In genomic region chr7:83444279-83444615, GRCm38 (mm10) we compare ENCODE assay signal across 12 mouse cellular contexts.
DNase-seq lines count a peak whose midpoint lies in the region; ATAC-seq and TF ChIP-seq lines count a peak whose summit lies in the region.
"Had no signal": no experiment of that assay in that cellular context is flagged by ENCODE, and none has a peak within 500 bp of the region (broad histone marks: within the 10 kb centered on the region; RNA-seq: fewer than 3 reads in every experiment).

No protein-coding gene starts in this region.

- no peaks in the 10 kb centered on the region for H3K36me3 ChIP-seq in forebrain, embryonic 10.5 days (replicated peaks)
- H3K36me3 ChIP-seq in forebrain, embryonic 11.5 days (ENCODE audit: control insufficient read depth, insufficient read depth, low read length) = no peaks in the 10 kb centered on the region
- H3K36me3 ChIP-seq in hindbrain, embryonic 15.5 days = no peaks in the 10 kb centered on the region
- H3K36me3 ChIP-seq in hindbrain, postnatal 0 days (ENCODE audit: insufficient read depth, low read length) = no peaks in the 10 kb centered on the region
- H3K36me3 ChIP-seq in midbrain, embryonic 10.5 days = no peaks in the 10 kb centered on the region
- H3K36me3 ChIP-seq in midbrain, embryonic 14.5 days (ENCODE audit: control insufficient read depth, insufficient read depth, low read length) = no peaks in the 10 kb centered on the region
- no peaks in the 10 kb centered on the region for H3K36me3 ChIP-seq in limb, embryonic 13.5 days

- ATAC-seq in forebrain, embryonic 11.5 days (replicated peaks; ENCODE audit: low FRiP score) = no peak
- ATAC-seq in hindbrain, embryonic 15.5 days (ENCODE audit: low FRiP score, low read depth) = no peak
- no peak for ATAC-seq in hindbrain, postnatal 0 days
- ATAC-seq in midbrain, embryonic 14.5 days (ENCODE audit: low FRiP score, low TSS enrichment) = no peak
- ATAC-seq in limb, embryonic 13.5 days (ENCODE audit: low FRiP score, low read depth) = no peak

- H3K4me2 ChIP-seq in forebrain, embryonic 11.5 days (ENCODE audit: low read depth, low read length, severe bottlenecking) = no peak overlapping the region
- H3K4me2 ChIP-seq in hindbrain, embryonic 15.5 days = no peak overlapping the region
- H3K4me2 ChIP-seq in hindbrain, postnatal 0 days (ENCODE audit: low read depth, low read length) = no peak overlapping the region
- no peak overlapping the region for H3K4me2 ChIP-seq in midbrain, embryonic 14.5 days (ENCODE audit: low read length)
- H3K4me2 ChIP-seq in limb, embryonic 13.5 days (replicated peaks) = peak overlapping the region; percentile 32; the same call in 1 of the 2 replicates

- H3K27ac ChIP-seq in forebrain, embryonic 10.5 days = peak overlapping the region; percentile 67
- H3K27ac ChIP-seq in forebrain, embryonic 11.5 days (ENCODE audit: low read depth, low read length) = no peak overlapping the region
- peak overlapping the region; percentile 4; the same call in 1 of the 2 replicates for H3K27ac ChIP-seq in hindbrain, embryonic 15.5 days (replicated peaks)
- H3K27ac ChIP-seq in hindbrain, postnatal 0 days = no peak overlapping the region
- H3K27ac ChIP-seq in midbrain, embryonic 10.5 days (replicated peaks) = peak overlapping the region; percentile 70
- H3K27ac ChIP-seq in midbrain, embryonic 14.5 days (replicated peaks; ENCODE audit: low read depth, low read length) = no peak overlapping the region
- H3K27ac ChIP-seq in limb, embryonic 13.5 days = peak overlapping the region; percentile 95

- WGBS in forebrain, embryonic 10.5 days = 66% methylated on average over 1 of the region's 1 CpGs
- 61% methylated on average over 1 of the region's 1 CpGs for WGBS in forebrain, embryonic 11.5 days
- WGBS in hindbrain, embryonic 15.5 days = 61% methylated on average over 1 of the region's 1 CpGs
- WGBS in hindbrain, postnatal 0 days = 33% methylated on average over 1 of the region's 1 CpGs
- 55% methylated on average over 1 of the region's 1 CpGs for WGBS in midbrain, embryonic 10.5 days
- WGBS in midbrain, embryonic 14.5 days = 69% methylated on average over 1 of the region's 1 CpGs
- 7% methylated on average over 1 of the region's 1 CpGs for WGBS in limb, embryonic 13.5 days

- DNase-seq in forebrain, embryonic 10.5 days (ENCODE audit: extremely low spot score, low spot score) = no peak
- DNase-seq in forebrain, embryonic 11.5 days (ENCODE audit: low spot score) = no peak
- DNase-seq in hindbrain, postnatal 0 days (ENCODE audit: low spot score) = no peak
- no peak for DNase-seq in midbrain, embryonic 10.5 days (ENCODE audit: low spot score)
- DNase-seq in midbrain, embryonic 14.5 days = no peak
- no peak for DNase-seq in embryo, embryonic 10.5 days (ENCODE audit: low spot score)
- DNase-seq: adrenal gland, adult 8-10 months; cerebellum, postnatal 10 days; lung, postnatal 36 days had no signal

- no peak overlapping the region for H3K4me3 ChIP-seq in forebrain, embryonic 10.5 days
- H3K4me3 ChIP-seq in forebrain, embryonic 11.5 days (ENCODE audit: low read depth, low read length) = no peak overlapping the region
- no peak overlapping the region for H3K4me3 ChIP-seq in hindbrain, embryonic 15.5 days
- H3K4me3 ChIP-seq in hindbrain, postnatal 0 days (ENCODE audit: low read length) = no peak overlapping the region
- H3K4me3 ChIP-seq in midbrain, embryonic 10.5 days = no peak overlapping the region
- no peak overlapping the region for H3K4me3 ChIP-seq in midbrain, embryonic 14.5 days (replicated peaks; ENCODE audit: low read depth, low read length)
- H3K4me3 ChIP-seq in limb, embryonic 13.5 days = no peak overlapping the region
- H3K4me3 ChIP-seq: erythroblast, embryonic 14.5 days had no signal

- no peaks in the 10 kb centered on the region for H3K27me3 ChIP-seq in forebrain, embryonic 10.5 days (ENCODE audit: poor library complexity, severe bottlenecking)
- H3K27me3 ChIP-seq in forebrain, embryonic 11.5 days (ENCODE audit: control insufficient read depth, insufficient read depth, low read length) = no peaks in the 10 kb centered on the region
- H3K27me3 ChIP-seq in hindbrain, embryonic 15.5 days = no peaks in the 10 kb centered on the region
- no peaks in the 10 kb centered on the region for H3K27me3 ChIP-seq in hindbrain, postnatal 0 days (ENCODE audit: insufficient read depth, low read length)
- H3K27me3 ChIP-seq in midbrain, embryonic 10.5 days (ENCODE audit: low read depth, poor library complexity, severe bottlenecking) = 0 out of 2 replicates have a peak, but pooled peaks cover 5% of the 10 kb centered on the region
- H3K27me3 ChIP-seq in midbrain, embryonic 14.5 days (ENCODE audit: control insufficient read depth, insufficient read depth, low read length) = no peaks in the 10 kb centered on the region
- H3K27me3 ChIP-seq in limb, embryonic 13.5 days = no peaks in the 10 kb centered on the region

- H3K9ac ChIP-seq in forebrain, embryonic 11.5 days (ENCODE audit: low read length) = no peak overlapping the region
- no peak overlapping the region for H3K9ac ChIP-seq in hindbrain, embryonic 15.5 days
- H3K9ac ChIP-seq in hindbrain, postnatal 0 days (replicated peaks; ENCODE audit: low read length) = no peak overlapping the region
- H3K9ac ChIP-seq in midbrain, embryonic 14.5 days (replicated peaks; ENCODE audit: low read length) = no peak overlapping the region
- H3K9ac ChIP-seq in limb, embryonic 13.5 days = no peak overlapping the region

- TF ChIP-seq CTCF in hindbrain, postnatal 0 days (IDR thresholded peaks at IDR 0.05; ENCODE audit: low read depth) = no peak

- H3K4me1 ChIP-seq in forebrain, embryonic 10.5 days = peaks cover 37% of the 10 kb centered on the region
- H3K4me1 ChIP-seq in forebrain, embryonic 11.5 days (replicated peaks; ENCODE audit: control insufficient read depth, insufficient read depth, low read length) = no peaks in the 10 kb centered on the region; the same call in 1 of the 2 replicates
- peaks cover 6% of the 10 kb centered on the region for H3K4me1 ChIP-seq in hindbrain, embryonic 15.5 days (replicated peaks)
- peaks cover 8% of the 10 kb centered on the region for H3K4me1 ChIP-seq in hindbrain, postnatal 0 days (ENCODE audit: insufficient read depth, low read length)
- H3K4me1 ChIP-seq in midbrain, embryonic 10.5 days = peaks cover 45% of the 10 kb centered on the region
- peaks cover 7% of the 10 kb centered on the region; the same call in 1 of the 2 replicates for H3K4me1 ChIP-seq in midbrain, embryonic 14.5 days (ENCODE audit: control insufficient read depth, insufficient read depth, low read length)
- peaks cover 36% of the 10 kb centered on the region for H3K4me1 ChIP-seq in limb, embryonic 13.5 days

- H3K9me3 ChIP-seq in forebrain, embryonic 10.5 days = no peaks in the 10 kb centered on the region
- H3K9me3 ChIP-seq in forebrain, embryonic 11.5 days (ENCODE audit: control insufficient read depth, low read length) = no peaks in the 10 kb centered on the region
- H3K9me3 ChIP-seq in hindbrain, embryonic 15.5 days = no peaks in the 10 kb centered on the region
- H3K9me3 ChIP-seq in hindbrain, postnatal 0 days (ENCODE audit: low read length) = no peaks in the 10 kb centered on the region
- H3K9me3 ChIP-seq in midbrain, embryonic 10.5 days (replicated peaks) = no peaks in the 10 kb centered on the region
- no peaks in the 10 kb centered on the region for H3K9me3 ChIP-seq in midbrain, embryonic 14.5 days (ENCODE audit: control insufficient read depth, low read length)
- no peaks in the 10 kb centered on the region for H3K9me3 ChIP-seq in limb, embryonic 13.5 days

Comparison
In these comparisons a context has a peak if more than half of its experiments do, and no peak if none do; other contexts are left out.
1. H3K27ac ChIP-seq: peak in forebrain, embryonic 10.5 days (single experiment), hindbrain, embryonic 15.5 days (single experiment), midbrain, embryonic 10.5 days (single experiment) and limb, embryonic 13.5 days (single experiment); none in forebrain, embryonic 11.5 days (single experiment), hindbrain, postnatal 0 days (single experiment) and midbrain, embryonic 14.5 days (single experiment).